Mouse (Mus musculus) gastrocnemius, adult 18-20 months (tissue): ENCODE data around the gene Papss1. TPM values are rescaled to one million over a fixed set of nuclear protein-coding genes. Genes with fewer than 3 reads are reported as not detected.

Experiments used
- DNase-seq: peaks from one replicate; pipeline ENCODE4 v3.0.0; 2021; ENCODE audit warnings: low spot score
- total RNA-seq, 2 experiments: library from RNA; stranded (reverse); gene quantifications; 2 replicates each; pipeline ENCODE4 v1.2.3; 2021

The Papss1 gene
- total RNA-seq, 2 experiments from 2014 or later, result 4.6 to 5.4 TPM

- peak; percentile 49 for DNase-seq
Measured at GRCm38 (mm10) chr3:131631318-131631870, 66.8 kb downstream of the Papss1 start.

GRCm38 (mm10) chr3:131634091-131634490 lies 69.5 kb downstream of the Papss1 start:
- no peak for DNase-seq

DNA sequence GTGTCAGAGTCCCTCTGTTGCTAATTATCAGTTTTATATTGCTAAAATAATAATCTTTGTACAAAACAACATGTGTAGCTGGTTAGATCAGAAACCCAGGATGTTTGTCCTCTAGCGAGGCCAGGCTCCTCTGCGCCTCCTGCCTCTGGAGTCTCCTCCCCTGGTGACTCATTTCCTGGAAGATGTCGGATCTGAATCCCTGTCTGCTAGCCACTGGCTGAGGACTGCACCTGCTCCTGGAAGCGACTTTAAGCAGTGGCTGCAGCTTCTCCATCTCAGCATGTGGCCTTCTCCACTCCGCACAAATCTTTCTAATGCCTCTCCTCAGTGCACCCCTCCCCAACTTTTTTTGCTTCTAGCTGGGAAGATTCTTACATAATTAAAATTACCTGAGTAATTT lies 71.6 kb downstream of the Papss1 start:
- DNase-seq, result no peak

GRCm38 (mm10) chr3:131637008-131637407 lies 72.4 kb downstream of the Papss1 start:
- no peak for DNase-seq

DNA sequence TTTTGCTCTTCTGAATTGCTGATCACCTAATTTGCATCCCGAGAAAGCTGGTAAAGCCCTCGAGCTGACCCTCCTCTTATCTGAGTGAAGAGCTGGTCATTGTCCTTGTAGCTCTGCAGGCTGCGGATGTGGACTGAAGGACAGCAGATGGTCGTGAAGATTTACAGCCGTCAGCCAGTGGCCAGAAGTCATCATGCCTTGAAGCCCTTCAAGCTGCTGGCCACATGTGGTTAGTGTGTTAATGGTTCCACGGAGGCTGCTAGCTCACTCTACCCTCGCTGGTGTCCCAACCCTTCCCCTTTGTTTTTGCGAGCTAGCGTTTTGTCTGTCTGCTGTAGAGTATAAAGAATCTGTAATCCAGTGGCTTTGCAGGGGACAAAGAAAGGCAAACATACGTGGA lies 73.1 kb downstream of the Papss1 start:
- DNase-seq, result no peak

GRCm38 (mm10) chr3:131638216-131638615 lies 73.6 kb downstream of the Papss1 start:
- peak; percentile 47 for DNase-seq

- no peak for DNase-seq
Measured at GRCm38 (mm10) chr3:131642681-131643292, 78.2 kb downstream of the Papss1 start.

DNA sequence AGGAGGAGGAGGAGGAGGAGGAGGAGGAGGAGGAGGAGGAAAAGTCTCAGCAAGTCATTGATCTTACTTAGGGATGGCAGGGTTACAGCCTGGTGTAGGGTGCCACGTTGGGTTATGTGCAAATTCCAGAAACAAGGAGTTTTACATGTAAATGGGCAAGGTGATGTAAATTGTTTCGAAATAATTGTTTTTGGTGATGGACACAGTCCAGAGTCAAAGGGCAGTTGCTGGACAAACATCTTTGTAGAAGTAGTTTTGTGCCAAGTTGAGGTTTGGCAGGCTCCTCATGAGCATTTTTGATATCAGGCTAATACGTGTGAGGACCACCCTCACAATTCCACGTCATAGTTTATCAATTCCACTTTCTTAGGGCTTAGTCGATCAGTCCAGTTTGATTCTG lies 80.6 kb downstream of the Papss1 start:
- no peak for DNase-seq

GRCm38 (mm10) chr3:131654366-131654765 lies 89.8 kb downstream of the Papss1 start:
- no peak for DNase-seq

DNA sequence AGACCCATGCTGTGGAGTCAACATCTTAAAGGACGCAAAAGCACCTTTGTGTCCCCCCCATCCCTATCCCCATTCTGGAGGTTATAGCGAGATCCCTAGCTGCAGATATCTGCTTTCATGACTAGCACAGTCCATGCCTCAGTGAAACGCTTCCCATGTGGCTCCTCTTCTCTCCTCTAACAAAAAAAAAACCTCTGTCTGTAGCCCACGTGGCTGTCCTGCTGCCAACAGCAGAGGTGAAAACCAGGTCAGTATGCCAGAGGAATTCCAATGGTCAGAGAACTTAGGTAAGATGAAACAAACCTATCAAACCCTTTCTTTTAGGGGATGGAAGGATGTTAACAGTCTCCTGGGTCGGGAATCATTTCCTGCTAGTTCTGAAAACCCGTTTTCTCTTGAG lies 91.5 kb downstream of the Papss1 start:
- no peak for DNase-seq

DNA sequence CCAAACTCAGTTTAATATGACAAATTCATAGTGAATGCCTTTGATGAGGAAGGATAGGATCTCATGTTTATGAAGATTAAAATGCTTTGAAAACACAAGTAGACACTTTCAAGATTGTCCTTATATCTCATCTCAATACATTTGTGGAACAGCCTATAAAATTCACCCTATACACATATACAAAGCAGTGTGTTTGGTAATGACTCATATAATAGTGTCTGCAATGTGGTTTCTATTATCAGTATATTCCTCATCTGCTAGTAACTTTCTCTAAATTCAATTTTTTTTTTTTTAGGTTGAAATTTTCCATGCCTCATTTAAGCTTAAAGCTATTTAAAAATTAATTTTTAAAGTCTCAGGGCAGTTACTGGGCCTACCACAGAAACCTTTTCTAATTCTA lies 95.6 kb downstream of the Papss1 start:
- DNase-seq, result no peak

DNA sequence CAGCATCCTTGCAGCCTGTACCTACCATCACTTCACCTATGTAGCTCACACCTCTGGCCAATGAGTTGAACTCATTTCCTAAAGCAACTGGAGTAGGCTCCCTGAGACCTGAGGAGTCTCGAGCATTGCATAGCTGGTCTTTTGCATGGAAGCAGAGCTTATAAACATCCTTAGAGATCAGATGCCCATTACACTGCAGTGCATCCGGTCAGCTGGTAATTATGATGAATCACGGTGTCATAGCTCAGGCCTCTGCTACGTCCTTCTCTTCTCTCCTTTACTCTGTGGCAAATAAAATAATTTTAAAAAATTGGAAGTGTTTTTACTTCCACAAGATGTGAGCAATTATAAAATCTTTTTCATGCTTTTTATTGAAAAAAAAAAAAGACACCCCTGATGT lies 96.1 kb downstream of the Papss1 start:
- no peak for DNase-seq

DNA sequence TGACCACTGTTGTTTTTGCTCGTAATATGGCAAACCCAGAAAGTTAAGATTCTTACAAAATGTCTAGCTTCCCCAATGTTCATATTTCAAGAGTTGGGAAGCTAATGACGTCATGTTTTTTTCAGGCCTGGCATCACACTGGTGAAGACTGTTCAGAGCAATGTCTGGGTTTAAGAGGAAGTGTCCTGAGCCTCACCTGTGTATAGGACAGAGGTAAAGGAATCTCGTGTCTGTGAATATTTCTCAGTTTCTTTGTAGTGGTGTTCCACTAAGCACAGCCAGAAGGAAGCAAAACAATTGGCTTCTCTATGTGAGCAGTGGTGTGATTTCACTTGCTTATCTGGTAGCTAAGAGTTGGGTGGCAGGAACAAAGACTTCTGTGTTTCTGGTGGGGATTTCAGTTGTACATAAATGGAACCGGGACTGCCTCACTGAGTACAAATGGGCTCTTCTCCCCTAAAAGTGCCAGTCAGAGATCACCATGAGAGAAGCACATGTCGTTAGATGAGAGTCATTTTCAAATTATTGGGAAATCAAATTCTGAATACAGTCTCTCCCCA lies 98.1 kb downstream of the Papss1 start:
- DNase-seq, result no peak

DNA sequence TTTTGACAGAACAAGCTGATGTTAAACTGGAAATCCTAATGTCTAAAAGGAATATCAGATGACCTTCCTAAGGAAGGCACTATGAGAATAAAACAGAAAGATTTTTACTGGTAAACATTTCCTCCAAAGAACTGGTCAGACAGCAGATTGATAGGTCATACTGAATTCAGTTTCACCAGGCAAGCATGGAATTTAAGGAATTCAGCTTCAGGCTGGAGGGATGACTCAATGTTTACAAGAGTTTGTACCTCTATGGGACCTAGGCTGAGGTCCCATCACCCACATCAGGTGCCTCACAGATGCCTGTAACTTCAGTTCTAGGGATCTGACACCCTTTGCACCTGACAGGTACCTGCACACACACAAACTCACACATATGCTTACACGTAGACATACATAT lies 105.3 kb downstream of the Papss1 start:
- DNase-seq, result no peak

- no peak for DNase-seq
Measured at GRCm38 (mm10) chr3:131686106-131686505, 121.5 kb downstream of the Papss1 start.

DNA sequence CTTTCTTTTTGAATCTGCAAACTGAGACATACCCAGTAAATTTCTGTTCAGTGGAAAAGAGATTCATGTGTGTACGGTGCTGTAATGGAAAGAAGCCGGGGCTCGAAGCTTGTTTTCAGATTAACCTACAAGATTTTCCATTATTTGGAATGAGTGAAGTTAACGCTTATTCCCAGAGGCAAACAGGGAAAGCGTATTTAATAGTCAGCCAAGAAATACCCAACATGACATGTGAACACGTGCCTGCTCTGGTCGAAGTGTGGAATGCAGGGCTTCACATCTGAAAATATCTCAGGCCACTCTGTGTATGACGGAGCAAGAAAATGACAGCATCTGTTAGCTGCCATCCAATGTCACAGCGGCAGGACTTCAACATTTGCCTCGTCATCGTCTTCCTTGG lies 125.4 kb downstream of the Papss1 start:
- no peak for DNase-seq

DNA sequence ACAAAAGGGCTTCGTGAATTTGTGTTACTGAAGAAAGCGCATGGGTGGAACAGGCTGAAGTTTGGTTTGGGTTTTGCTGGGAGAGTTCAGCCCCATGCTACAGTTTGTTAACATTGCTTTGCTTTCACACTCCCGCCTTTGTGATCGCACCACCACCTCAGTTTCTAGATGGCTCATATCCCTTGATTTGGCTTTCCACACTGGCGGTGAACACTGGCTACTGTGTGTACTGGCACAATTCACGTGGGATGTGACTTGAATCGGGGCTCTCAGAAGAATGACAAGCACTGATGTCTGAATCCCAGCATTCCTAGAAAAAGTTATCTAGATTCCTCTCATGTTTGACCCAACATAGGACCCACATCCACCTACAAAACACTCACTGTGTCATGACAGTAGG lies 126.0 kb downstream of the Papss1 start:
- no peak for DNase-seq

GRCm38 (mm10) chr3:131691202-131691601 lies 126.6 kb downstream of the Papss1 start:
- DNase-seq, result no peak

Other genes with a start within 250 kb of the Papss1 start
- gene Sgms2, start 73.4 kb upstream of the Papss1 start, total RNA-seq, result 1 to 10 TPM; 1.9 TPM